Mouse (Mus musculus): ENCODE measurements around the gene Ahdc1. TPM values are rescaled to one million over a fixed set of nuclear protein-coding genes. Genes with fewer than 3 reads are reported as not detected.

The Ahdc1 gene
- polyA plus RNA-seq, 1 experiment from 2014 or later, result 8.1 TPM

DNA sequence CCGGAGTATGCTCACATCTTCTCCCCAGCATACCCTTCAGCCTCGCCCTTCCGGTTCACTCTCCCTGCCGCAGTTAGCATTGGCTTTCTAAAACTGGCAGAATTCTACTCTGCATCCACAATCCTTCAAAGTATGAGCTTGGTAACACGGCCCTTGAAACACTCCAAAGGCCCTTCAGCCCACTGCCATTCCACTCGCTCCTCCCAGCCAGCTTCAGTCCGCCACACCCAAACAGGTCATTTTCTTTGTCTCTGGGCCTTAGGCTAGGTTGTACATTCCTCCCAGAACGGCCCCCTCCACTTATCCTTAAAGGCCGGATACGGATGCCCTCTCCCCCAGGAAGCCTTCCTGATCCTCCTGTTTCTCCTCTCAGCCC lies 93.1 kb downstream of the Ahdc1 start:
- Histone ChIP-seq H3K4me1 (replicated peaks; ENCODE audit: control insufficient read depth, insufficient read depth, low read length) (peaks cover 22% of the 10 kb centered on the region; the same call in 1 of the 2 replicates), H3K4me2 (ENCODE audit: low read length) (peak overlapping the region; percentile 16; the same call in 1 of the 2 replicates), H3K9ac (ENCODE audit: low read length) (0 out of 2 replicates have a peak overlapping the region, but pooled peaks have one; percentile 16), H3K27ac (ENCODE audit: low read depth) (peak overlapping the region; percentile 79), H3K36me3 (ENCODE audit: control insufficient read depth, insufficient read depth, low read length) (no peaks in the 10 kb centered on the region), H3K4me3 (ENCODE audit: low read depth, low read length) (no peak overlapping the region), H3K27me3 (replicated peaks; ENCODE audit: control insufficient read depth, insufficient read depth, low read length) (no peaks in the 10 kb centered on the region), H3K9me3 (ENCODE audit: control insufficient read depth, low read length) (no peaks in the 10 kb centered on the region)
- no peak for DNase-seq (ENCODE audit: low spot score)
- WGBS, result 23% methylated on average over 10 of the region's 10 CpGs
- peak; percentile 60; the same call in 1 of the 2 replicates for ATAC-seq (replicated peaks; ENCODE audit: low FRiP score, low TSS enrichment, low read depth)

DNA sequence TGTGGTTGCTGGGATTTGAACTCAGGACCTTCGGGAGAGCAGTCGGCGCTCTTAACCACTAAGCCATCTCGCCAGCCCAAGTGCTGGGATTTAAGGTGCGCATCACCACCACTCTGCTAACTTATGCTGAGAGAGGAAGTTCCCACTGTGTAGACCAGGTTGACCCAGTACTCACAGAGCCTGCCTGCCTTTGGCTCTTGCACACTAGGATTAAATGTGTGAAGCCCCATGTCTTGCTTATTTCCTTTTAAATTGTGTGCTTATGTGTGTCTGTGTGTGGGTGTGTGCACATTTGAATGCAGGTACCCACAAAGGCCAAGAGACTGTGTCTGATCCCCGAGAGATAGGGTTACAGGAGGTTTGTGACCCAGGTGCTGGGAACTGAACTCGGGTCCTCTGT lies 95.6 kb downstream of the Ahdc1 start:
- H3K27me3 ChIP-seq (replicated peaks; ENCODE audit: control insufficient read depth, insufficient read depth, low read length), result no peaks in the 10 kb centered on the region

DNA sequence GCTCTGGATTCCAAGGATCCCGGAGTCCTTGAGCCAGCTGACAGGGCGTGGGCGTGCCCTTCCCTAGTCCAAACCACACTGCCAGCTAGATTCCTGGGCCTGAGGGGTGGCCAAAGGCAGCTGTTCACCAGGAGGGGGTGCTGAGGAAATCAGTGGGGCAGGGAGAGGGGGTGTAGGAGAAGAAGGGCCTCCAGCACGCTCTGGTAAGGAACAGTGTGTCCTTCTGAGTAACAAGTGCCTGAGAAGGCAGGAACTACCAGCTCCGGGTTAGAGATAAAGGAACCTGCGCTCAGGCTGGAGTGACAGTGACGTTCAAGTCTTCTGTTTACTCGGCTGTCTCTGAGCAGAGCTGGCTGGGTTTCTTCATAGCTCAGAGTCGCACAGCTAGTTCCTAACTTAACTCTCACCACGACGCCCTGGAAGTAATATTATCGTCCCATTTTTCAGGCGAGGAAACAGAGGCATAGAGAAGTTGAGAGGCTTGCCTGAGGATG lies 96.8 kb downstream of the Ahdc1 start:
- peaks cover 22% of the 10 kb centered on the region; the same call in 1 of the 2 replicates for H3K4me1 ChIP-seq (replicated peaks; ENCODE audit: control insufficient read depth, insufficient read depth, low read length)
- no peak overlapping the region; the same call in 1 of the 2 replicates for H3K27ac ChIP-seq (ENCODE audit: low read depth)
- DNase-seq (ENCODE audit: low spot score), result no peak
- 44% methylated on average over 13 of the region's 13 CpGs for WGBS
- H3K4me3 ChIP-seq (ENCODE audit: low read depth, low read length), result no peak overlapping the region
- no peaks in the 10 kb centered on the region for H3K9me3 ChIP-seq (ENCODE audit: control insufficient read depth, low read length)
- no peak overlapping the region for H3K9ac ChIP-seq (ENCODE audit: low read length)
- no peaks in the 10 kb centered on the region for H3K27me3 ChIP-seq (replicated peaks; ENCODE audit: control insufficient read depth, insufficient read depth, low read length)
- ATAC-seq (replicated peaks; ENCODE audit: low FRiP score, low TSS enrichment, low read depth), result no peak
- H3K36me3 ChIP-seq (ENCODE audit: control insufficient read depth, insufficient read depth, low read length), result no peaks in the 10 kb centered on the region
- no peak overlapping the region for H3K4me2 ChIP-seq (ENCODE audit: low read length)

More for the DNA sequence above, 95.6 kb downstream of the Ahdc1 start:
- no peaks in the 10 kb centered on the region for H3K36me3 ChIP-seq (ENCODE audit: control insufficient read depth, insufficient read depth, low read length)
- no peak for ATAC-seq (replicated peaks; ENCODE audit: low FRiP score, low TSS enrichment, low read depth)
- H3K4me1 ChIP-seq (replicated peaks; ENCODE audit: control insufficient read depth, insufficient read depth, low read length), result peaks cover 22% of the 10 kb centered on the region; the same call in 1 of the 2 replicates
- H3K27ac ChIP-seq (ENCODE audit: low read depth), result no peak overlapping the region
- 95% methylated on average over 7 of the region's 7 CpGs for WGBS
- no peak for DNase-seq (ENCODE audit: low spot score)
- no peak overlapping the region for H3K4me2 ChIP-seq (ENCODE audit: low read length)
- H3K9ac ChIP-seq (ENCODE audit: low read length), result no peak overlapping the region
- no peak overlapping the region for H3K4me3 ChIP-seq (ENCODE audit: low read depth, low read length)
- H3K9me3 ChIP-seq (ENCODE audit: control insufficient read depth, low read length), result no peaks in the 10 kb centered on the region

DNA sequence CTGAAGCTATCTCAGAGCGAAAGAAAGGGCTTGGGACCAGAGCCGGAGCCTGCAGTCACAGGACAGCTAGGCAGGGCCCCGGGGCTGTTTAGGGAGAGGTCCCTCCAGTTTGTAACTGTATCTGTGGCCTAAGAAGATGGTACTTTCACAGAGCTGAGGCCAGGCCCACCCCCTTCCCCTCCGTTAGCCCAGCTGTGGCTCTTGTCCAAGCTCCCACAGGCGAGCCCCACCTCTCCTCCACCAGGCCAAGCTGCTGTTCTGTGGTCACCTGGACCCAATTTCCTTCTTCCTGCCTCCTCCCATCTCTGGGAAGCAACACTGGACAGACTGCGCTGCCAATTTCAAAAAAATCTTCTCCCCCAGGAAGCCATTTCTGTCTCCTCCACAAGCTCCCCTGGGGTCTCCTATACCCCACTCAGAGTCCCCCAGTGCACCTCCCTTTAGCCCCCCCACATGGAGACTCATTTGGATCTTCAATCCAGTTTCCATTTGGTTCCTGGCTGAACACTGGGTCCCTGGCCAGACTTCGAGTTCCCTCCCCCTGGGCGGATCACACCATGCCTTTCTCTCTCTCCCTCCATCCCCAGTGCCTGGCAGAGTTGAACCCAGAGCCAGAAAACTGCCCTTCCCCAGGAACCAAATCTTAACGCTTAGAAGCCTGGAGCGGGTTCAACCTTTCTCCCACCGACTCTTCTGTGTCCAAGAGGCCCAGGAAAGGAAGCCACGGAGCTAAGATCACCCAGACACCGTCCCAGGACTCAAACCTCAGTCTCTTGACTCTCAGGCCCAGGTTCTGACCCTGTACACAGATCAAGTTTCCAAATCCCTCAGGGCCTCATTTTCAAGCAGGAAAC lies 97.6 kb downstream of the Ahdc1 start:
- Histone ChIP-seq H3K36me3 (ENCODE audit: control insufficient read depth, insufficient read depth, low read length) (no peaks in the 10 kb centered on the region), H3K4me1 (replicated peaks; ENCODE audit: control insufficient read depth, insufficient read depth, low read length) (peaks cover 16% of the 10 kb centered on the region; the same call in 1 of the 2 replicates), H3K4me2 (ENCODE audit: low read length) (no peak overlapping the region), H3K9ac (ENCODE audit: low read length) (no peak overlapping the region), H3K27me3 (replicated peaks; ENCODE audit: control insufficient read depth, insufficient read depth, low read length) (no peaks in the 10 kb centered on the region), H3K27ac (ENCODE audit: low read depth) (no peak overlapping the region), H3K9me3 (ENCODE audit: control insufficient read depth, low read length) (no peaks in the 10 kb centered on the region), H3K4me3 (ENCODE audit: low read depth, low read length) (no peak overlapping the region)
- no peak for DNase-seq (ENCODE audit: low spot score)
- WGBS, result 72% methylated on average over 13 of the region's 13 CpGs
- no peak for ATAC-seq (replicated peaks; ENCODE audit: low FRiP score, low TSS enrichment, low read depth)

DNA sequence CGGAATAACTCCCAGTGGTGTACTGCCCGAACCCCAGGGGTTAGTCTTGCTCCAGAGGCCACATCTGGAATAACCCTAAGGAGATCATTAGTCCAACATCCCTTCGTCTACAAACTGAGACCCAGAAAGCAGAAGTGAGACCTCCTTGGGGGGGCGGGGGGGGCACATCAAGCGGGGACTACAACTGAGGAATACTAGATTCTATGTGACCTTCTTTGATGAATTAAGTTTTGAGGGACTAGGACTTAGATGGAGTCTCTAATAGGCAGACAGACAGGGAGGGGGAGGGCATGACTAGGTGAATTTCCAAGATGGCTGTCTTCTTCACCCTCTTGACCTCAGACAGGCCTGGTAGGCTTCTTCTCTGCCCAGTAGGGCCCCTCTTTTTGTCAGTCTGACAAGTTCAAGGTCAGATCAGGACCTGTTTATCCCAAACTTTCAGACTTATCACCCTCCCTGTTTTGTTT lies 98.3 kb downstream of the Ahdc1 start:
- ATAC-seq (replicated peaks; ENCODE audit: low FRiP score, low TSS enrichment, low read depth) (no peak), DNase-seq (ENCODE audit: low spot score) (no peak)
- Histone ChIP-seq H3K9ac (ENCODE audit: low read length) (no peak overlapping the region), H3K27ac (ENCODE audit: low read depth) (no peak overlapping the region), H3K4me1 (replicated peaks; ENCODE audit: control insufficient read depth, insufficient read depth, low read length) (peaks cover 9% of the 10 kb centered on the region; the same call in 1 of the 2 replicates), H3K4me3 (ENCODE audit: low read depth, low read length) (no peak overlapping the region), H3K27me3 (replicated peaks; ENCODE audit: control insufficient read depth, insufficient read depth, low read length) (no peaks in the 10 kb centered on the region), H3K4me2 (ENCODE audit: low read length) (no peak overlapping the region), H3K9me3 (ENCODE audit: control insufficient read depth, low read length) (no peaks in the 10 kb centered on the region), H3K36me3 (ENCODE audit: control insufficient read depth, insufficient read depth, low read length) (no peaks in the 10 kb centered on the region)
- WGBS, result 70% methylated on average over 5 of the region's 5 CpGs

DNA sequence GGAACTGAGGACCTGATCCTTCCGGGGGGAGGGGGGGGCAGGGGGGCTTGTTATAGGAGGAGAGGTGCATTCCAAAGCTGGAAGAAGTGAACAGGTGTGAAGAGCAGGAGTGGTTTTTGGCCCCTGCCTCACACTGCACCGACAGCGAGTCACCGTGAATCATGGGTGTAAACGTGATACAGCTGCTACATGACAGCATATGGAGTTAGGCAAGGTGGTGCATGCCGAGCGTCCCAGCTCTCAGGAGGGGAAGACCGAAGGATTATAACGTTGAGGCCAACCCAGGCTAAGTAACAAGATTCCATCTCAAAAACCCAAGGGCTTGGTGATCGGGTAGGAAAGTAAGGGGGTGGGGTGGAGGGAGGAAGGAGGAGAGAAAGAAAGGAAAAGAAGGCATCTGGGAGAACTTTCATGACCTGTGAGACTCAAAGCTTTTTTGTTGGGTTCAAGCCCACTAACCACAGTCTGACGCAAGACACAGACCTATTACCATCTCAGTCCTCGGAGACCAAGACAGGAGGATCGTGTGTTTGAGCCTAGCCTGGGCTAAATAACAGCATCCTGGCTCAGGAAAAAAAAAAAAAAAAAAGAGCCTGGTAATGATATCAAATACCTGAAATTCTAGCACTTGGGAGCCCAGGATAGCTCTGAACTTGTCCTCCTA lies 101.2 kb downstream of the Ahdc1 start:
- no peak overlapping the region for H3K27ac ChIP-seq (ENCODE audit: low read depth)
- no peak overlapping the region for H3K4me2 ChIP-seq (ENCODE audit: low read length)
- H3K27me3 ChIP-seq (replicated peaks; ENCODE audit: control insufficient read depth, insufficient read depth, low read length), result no peaks in the 10 kb centered on the region
- WGBS, result 43% methylated on average over 13 of the region's 13 CpGs
- H3K4me3 ChIP-seq (ENCODE audit: low read depth, low read length), result no peak overlapping the region
- no peaks in the 10 kb centered on the region for H3K9me3 ChIP-seq (ENCODE audit: control insufficient read depth, low read length)
- no peak overlapping the region for H3K9ac ChIP-seq (ENCODE audit: low read length)
- DNase-seq (ENCODE audit: low spot score), result no peak
- H3K4me1 ChIP-seq (replicated peaks; ENCODE audit: control insufficient read depth, insufficient read depth, low read length), result peaks cover 17% of the 10 kb centered on the region
- ATAC-seq (replicated peaks; ENCODE audit: low FRiP score, low TSS enrichment, low read depth), result no peak
- H3K36me3 ChIP-seq (ENCODE audit: control insufficient read depth, insufficient read depth, low read length), result no peaks in the 10 kb centered on the region

DNA sequence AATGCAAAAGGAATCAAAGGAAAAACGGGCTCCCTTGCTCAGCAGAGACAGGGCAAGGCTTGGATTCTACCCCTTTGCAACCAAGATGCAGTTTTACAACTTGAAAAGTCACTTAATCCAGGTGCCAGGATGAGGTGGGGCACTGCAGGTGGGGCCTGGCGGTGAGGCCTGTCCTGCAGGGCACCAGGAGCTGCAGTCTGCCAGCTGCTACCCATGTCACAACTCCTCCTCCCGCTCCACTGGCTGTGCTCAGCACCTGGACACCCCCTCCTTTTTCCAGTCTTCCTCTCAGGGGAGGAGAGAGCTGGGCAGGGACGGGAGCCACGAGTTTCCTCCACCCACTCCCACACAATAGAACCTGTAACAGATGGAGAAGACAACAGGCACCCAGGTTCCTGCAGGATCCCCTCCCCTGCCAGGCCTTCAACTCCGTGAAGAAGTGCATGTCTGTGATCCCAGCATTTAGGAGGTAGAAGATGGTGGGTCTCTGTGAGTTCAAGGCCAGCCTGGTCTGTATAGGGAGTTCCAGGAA lies 102.4 kb downstream of the Ahdc1 start:
- peaks cover 18% of the 10 kb centered on the region for H3K4me1 ChIP-seq (replicated peaks; ENCODE audit: control insufficient read depth, insufficient read depth, low read length)
- 54% methylated on average over 6 of the region's 6 CpGs for WGBS

DNA sequence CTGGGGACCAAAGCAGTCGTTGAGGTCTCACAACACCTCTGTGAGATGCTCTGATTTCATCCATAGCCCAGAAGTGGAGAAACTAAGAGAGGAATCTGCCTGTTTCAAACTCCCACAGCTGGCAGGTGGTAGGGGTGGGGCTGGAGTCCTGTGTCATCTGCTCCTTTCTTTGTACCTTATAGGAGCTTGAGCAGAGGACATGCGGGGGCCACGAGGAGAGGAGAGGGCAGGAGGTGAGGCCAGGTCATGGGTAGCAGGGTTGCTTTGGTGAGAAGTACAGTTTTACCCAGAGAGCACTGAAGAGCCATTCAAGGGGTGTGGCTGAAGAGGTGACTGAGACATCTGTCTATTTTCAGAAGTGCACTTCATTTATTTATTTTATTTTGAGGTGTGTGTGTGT lies 103.7 kb downstream of the Ahdc1 start:
- no peak overlapping the region for H3K9ac ChIP-seq (ENCODE audit: low read length)
- WGBS, result 83% methylated on average over 3 of the region's 3 CpGs
- no peaks in the 10 kb centered on the region for H3K36me3 ChIP-seq (ENCODE audit: control insufficient read depth, insufficient read depth, low read length)
- peaks cover 18% of the 10 kb centered on the region for H3K4me1 ChIP-seq (replicated peaks; ENCODE audit: control insufficient read depth, insufficient read depth, low read length)
- H3K9me3 ChIP-seq (ENCODE audit: control insufficient read depth, low read length), result no peaks in the 10 kb centered on the region
- H3K27ac ChIP-seq (ENCODE audit: low read depth), result no peak overlapping the region
- no peaks in the 10 kb centered on the region for H3K27me3 ChIP-seq (replicated peaks; ENCODE audit: control insufficient read depth, insufficient read depth, low read length)
- DNase-seq (ENCODE audit: low spot score), result no peak
- ATAC-seq (replicated peaks; ENCODE audit: low FRiP score, low TSS enrichment, low read depth), result no peak
- H3K4me2 ChIP-seq (ENCODE audit: low read length), result no peak overlapping the region
- H3K4me3 ChIP-seq (ENCODE audit: low read depth, low read length), result no peak overlapping the region

More for the DNA sequence above, 102.4 kb downstream of the Ahdc1 start:
- Histone ChIP-seq H3K4me2 (ENCODE audit: low read length) (no peak overlapping the region), H3K4me3 (ENCODE audit: low read depth, low read length) (no peak overlapping the region), H3K9ac (ENCODE audit: low read length) (no peak overlapping the region), H3K27me3 (replicated peaks; ENCODE audit: control insufficient read depth, insufficient read depth, low read length) (no peaks in the 10 kb centered on the region), H3K27ac (ENCODE audit: low read depth) (no peak overlapping the region), H3K36me3 (ENCODE audit: control insufficient read depth, insufficient read depth, low read length) (no peaks in the 10 kb centered on the region), H3K9me3 (ENCODE audit: control insufficient read depth, low read length) (no peaks in the 10 kb centered on the region)
- no peak for DNase-seq (ENCODE audit: low spot score)
- no peak for ATAC-seq (replicated peaks; ENCODE audit: low FRiP score, low TSS enrichment, low read depth)
